Mouse (Mus musculus): ENCODE data around the gene Gm11444. TPM values are rescaled to one million over a fixed set of nuclear protein-coding genes. Genes with fewer than 3 reads are reported as not detected.

The Gm11444 gene
- total RNA-seq, 2 experiments from 2014 or later = not detected

- no peak for DNase-seq (ENCODE audit: low spot score in 2 of 2)
Observed at GRCm38 (mm10) chr11:85836523-85837290, 13.4 kb downstream of the Gm11444 start.

DNA sequence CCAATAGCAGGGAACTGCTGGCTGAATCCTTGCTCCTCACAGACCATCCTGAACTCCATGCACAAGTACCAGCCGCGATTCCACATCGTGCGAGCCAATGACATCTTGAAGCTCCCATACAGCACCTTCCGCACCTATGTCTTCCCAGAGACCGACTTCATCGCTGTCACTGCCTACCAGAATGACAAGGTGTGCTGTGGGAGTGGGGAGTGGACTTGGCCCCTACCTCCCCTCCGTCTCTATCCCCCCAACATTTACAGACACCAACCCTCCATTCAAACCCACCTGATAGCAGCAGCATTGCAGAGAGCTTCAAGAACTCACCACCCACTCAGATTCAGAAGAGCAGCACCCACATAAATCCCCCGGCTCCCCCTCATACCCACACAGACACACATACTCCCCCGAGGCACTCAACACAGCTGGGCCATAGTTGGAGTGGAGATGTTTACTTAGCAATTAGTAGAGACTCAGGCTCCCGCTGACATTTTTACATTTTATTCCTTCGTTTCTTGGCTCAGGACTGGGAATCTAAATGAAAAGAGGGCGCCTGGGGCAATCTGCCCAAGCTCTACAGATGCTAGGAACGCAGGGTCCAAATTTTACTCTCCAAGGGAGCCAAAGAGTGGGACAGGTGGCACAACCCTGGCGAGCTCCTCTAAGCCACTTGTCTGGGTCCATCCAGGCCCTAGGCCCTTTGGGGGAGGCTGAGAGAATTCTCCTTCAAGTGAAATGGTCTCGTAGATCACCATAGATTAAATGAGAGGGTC is 14.2 kb downstream of the Gm11444 start:
- no peak for DNase-seq (ENCODE audit: low spot score in 2 of 2)

DNA sequence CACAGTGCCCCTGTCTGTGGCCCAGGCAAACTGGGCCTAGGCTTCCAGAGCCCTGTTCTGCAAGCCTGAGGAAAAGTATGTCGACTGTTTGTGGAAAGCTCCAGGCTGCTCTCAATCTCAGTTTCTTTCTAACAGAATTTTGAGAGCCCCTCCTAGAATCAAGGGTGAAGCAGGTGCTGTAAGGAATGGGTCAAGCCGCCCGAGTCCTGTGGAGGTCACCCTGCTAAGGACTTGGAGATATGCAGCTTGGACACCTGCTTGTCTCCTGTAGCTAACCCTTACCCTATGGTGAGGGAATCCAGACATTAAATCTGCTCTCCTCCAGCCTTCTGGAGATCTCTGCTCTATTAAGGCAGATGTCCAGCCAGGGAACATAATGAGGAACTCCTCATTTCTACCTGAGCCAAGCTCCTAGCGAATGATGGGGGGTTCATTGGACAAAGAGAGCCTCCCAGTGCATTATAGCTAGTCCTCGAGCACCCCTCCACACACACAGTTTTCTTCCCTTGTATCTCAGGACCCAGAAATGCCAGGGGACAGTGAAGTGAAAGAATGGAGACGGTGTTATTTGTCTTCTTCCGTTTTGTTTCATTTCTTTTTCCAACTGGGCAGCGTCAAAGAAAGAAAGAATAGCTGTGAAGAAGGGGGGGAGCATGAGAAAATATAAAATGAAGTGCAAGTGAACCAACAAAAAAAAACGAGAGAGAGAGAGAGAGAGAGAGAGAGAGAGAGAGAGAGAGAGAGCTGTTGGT is 15.0 kb downstream of the Gm11444 start:
- no peak for DNase-seq (ENCODE audit: low spot score in 2 of 2)

DNA sequence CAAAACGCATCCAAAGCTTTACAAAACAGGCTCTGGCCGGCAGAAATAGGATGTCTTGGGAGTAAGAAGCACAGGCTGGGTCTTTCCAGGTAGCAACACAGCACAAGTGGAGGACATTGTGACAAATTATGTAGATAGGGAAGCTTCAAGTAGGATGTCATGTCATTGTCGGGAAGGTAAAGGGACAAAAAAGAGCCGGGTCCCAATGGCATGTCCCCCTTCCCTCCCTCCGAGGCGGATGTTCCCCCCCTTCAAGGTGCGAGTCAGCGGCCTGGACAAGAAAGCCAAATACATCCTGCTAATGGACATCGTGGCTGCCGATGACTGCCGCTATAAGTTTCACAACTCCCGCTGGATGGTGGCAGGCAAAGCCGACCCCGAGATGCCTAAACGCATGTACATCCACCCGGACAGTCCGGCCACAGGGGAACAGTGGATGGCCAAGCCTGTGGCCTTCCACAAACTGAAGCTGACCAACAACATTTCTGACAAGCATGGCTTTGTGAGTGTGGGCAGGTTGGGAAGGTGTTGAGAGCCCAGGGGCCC is 15.7 kb downstream of the Gm11444 start:
- DNase-seq (ENCODE audit: low spot score in 2 of 2) = no peak

DNA sequence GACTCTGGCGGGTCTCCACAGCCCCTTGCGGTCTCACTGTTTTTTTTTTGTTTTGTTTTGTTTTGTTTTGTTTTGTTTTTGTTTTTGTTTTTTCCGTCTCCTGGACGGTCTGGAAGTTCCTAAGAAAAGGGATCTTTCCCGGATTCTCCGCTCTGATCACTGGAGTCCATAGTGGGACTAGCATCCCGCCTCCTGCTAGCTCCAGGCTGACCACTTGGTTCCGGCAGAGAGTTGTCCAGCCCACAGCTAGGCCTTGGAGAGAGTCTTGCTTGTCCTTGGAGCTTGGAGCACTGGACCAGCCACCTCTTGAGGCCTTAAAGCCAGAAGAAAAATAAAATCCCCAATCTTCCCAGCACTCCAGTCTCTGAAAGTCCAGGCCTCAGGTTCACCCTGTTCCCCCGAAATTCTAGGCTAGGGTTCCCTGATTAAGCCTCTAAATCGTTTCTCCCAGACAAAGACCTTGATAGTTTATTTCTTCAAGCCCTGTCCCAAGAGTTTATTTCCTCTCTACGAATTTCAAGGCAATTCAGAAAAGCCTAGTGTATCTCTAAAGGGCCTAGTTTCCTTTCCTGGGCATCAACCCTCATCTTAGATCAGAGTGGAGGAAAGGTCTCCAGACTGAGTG is 16.3 kb downstream of the Gm11444 start:
- no peak for DNase-seq (ENCODE audit: low spot score in 2 of 2)

DNA sequence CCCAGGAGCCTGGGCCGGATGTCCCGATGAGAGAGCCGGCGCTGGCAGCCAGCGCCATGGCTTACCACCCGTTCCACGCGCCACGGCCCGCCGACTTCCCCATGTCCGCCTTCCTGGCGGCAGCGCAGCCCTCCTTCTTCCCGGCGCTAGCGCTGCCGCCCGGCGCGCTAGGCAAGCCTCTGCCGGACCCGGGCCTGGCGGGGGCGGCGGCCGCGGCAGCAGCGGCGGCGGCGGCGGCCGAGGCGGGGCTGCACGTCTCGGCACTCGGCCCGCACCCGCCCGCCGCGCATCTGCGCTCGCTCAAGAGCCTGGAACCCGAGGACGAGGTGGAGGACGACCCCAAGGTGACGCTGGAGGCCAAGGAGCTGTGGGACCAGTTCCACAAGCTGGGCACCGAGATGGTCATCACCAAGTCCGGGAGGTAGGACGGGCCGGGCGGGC is 17.0 kb downstream of the Gm11444 start:
- no peak for DNase-seq (ENCODE audit: low spot score in 2 of 2)

GRCm38 (mm10) chr11:85832231-85832924 is 17.8 kb downstream of the Gm11444 start, which contains the start of gene Tbx2:
Gene Tbx2 (plus strand): TSS chr11:85832551.
- no peak for DNase-seq (ENCODE audit: low spot score in 2 of 2)

DNA sequence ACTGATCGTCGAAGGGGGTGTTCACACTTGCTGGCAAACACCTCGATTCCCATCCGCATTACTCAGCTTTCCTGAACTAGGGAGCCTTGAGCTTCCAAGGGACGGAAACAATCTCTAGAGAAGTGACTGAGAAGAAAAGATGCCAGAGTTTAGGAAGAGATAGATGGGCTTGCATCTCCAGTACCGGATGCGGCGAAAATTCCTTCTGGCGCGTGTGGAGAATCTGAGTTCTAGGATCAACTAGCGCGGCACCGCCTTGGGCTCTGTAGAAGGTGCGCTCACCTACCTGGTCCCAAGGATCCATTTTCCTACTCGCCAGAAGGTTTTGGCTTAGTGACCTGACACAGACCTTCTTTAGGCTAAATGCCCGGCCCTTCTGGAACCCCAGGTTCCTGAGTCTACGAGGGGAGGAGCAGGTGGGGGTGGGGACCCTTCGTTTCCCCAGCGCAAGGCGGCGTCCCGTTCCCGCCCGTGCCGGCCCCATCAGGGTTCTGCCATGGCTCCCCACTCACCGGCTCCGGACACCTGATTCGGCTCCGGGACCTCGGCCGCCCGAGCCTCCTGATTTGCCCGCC is 18.4 kb downstream of the Gm11444 start:
- DNase-seq (ENCODE audit: low spot score in 2 of 2) = no peak

DNA sequence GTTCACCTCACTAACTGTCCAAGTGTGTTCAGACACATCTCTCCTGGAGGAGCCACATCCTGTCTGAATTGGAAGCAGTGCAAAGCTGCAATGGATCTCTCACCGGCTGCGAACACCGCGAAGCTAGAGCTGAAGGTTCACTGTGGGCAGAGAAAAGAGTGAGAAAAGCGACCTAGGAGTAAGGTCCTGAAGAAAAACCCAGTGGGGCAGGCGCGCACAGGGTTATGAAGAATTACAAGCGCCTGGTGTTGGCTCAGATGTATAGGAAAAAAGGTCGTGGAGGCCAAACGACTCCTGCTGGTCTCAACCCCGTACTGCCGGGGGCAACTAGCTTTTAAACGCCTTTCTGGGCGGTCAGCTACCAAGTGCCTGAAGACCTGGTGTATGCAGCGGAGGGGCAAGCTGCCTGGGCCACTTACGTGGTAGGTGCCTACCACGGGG is 19.2 kb downstream of the Gm11444 start:
- no peak for DNase-seq (ENCODE audit: low spot score in 2 of 2)

- no peak for DNase-seq (ENCODE audit: low spot score in 2 of 2)
Observed at GRCm38 (mm10) chr11:85829520-85830440, 20.4 kb downstream of the Gm11444 start.

DNA sequence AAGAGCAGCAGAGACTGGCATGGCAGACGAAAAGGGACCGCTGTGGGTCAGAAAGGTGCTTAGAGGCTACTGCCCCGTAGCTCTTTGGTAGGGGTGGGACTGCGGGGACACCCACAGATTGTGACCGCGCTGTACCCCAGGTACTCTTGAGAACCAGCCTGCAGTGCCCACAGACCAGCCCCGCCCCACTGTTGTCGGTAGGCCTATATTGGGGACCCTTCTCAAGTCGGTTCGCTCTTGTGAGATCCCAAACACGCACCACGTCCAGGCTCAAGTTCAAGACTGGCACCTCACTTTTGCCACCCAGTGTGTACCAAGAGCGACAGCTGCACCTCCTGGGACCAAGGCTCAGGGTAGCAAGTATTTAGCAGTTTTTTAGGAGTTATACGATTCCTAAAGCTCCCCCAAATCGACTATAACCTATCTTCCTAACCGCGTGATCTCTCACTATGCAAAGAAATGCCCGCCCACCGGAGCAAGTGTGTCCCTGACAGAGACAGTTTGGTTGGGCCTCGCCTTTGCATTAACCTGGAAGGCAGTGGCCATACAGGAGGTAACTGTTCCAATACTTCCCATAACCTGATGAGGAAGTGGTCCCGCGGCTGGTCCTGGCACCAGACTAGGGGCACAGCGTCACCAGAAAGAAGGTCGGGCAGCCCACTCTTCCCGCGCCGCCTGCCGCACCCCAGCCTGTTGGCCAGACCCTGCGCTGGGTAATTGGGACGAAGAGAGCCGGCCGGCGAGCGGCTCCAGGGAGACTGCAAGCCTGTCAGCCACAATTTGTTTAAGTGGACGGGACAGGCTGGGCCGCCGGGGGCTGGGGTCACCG is 21.2 kb downstream of the Gm11444 start:
- DNase-seq (ENCODE audit: low spot score in 2 of 2) = no peak

DNA sequence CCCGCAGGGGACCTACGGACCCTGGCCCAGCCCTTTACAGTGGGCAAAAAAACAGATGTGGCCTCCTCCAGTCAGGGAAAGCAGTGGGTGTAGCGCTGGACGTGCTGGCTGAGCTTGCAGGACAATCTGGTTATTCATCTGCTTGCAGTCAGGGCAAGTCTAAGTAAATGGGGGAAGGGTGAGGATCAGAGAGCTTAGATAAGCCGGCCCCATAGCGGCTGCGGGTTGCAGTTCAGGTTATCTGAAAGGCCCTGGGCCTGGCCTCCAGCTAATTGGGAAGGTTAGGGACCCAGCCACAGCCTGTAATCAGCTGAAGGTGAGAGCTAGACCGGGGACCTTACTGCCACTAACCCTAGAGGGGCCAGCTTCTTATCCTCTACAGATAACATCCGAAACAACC is 22.8 kb downstream of the Gm11444 start:
- no peak for DNase-seq (ENCODE audit: low spot score in 2 of 2)

- DNase-seq (ENCODE audit: low spot score in 2 of 2) = no peak
Observed at GRCm38 (mm10) chr11:85825823-85826222, 24.3 kb downstream of the Gm11444 start.

- no peak for DNase-seq (ENCODE audit: low spot score in 2 of 2)
Observed at GRCm38 (mm10) chr11:85825031-85825430, 25.1 kb downstream of the Gm11444 start.

GRCm38 (mm10) chr11:85823794-85824193 is 26.3 kb downstream of the Gm11444 start:
- DNase-seq (ENCODE audit: low spot score in 2 of 2) = no peak

DNA sequence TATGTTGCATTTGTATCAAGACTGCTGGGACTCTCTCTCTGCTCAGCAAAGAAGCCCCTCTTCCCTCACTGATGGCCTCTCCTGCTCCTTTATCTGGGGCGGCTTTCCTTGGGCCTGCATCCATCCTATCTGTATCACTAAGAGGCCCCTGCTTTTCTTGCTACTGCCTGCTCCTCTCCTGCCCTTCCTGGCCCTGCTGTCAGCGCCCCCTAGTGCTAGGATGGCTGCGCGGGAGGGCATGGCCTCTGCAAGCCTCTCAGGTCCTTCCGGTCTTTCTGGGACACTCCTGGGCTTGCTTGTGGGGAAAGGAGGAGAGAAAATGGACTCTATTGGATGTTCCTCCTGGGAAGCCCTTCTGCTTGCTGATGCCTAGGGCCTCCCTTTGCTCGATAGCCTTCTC is 27.0 kb downstream of the Gm11444 start:
- DNase-seq (ENCODE audit: low spot score in 2 of 2) = peak; percentile 74

DNA sequence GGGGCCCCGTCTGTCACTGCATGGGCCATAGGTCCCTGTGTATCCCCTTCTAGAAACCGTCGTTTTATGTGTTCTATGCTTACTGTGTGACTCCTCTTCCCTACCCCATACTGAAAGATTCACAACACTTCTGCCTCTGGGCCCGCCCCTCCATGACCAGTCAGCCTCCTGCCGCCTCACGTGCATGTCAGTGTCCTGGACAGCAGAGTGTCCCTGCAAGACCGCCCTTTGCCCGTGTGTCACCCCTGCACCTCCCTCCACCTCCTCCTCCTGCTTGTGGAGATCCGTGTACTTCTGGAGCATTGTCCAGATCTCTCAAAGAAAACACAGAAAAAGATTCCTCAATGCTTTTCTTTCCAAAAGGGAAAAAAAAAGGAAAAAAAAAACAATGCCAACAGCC is 28.5 kb downstream of the Gm11444 start:
- DNase-seq (ENCODE audit: low spot score in 2 of 2) = no peak

- DNase-seq (ENCODE audit: low spot score in 2 of 2) = no peak
Observed at GRCm38 (mm10) chr11:85820959-85821358, 29.2 kb downstream of the Gm11444 start.

Measured in layer of hippocampus, postnatal 10 days (tissue).